Mouse (Mus musculus) cerebral cortex, adult 2 months (tissue): ENCODE data around the gene Sema3e.

Experiments used
- WGBS: fragments of 180-500 bp; shearing (Covaris S2); methylation state at CpG from one replicate; pipeline ENCODE4 v1.1.7; 2018; 5-methylcytosine and 5-hydroxymethylcytosine counted together

The Sema3e gene

GRCm38 (mm10) chr5:14073152-14073551 lies 48.1 kb downstream of the Sema3e start:
- WGBS, result 87% methylated on average over 3 of the region's 3 CpGs

DNA sequence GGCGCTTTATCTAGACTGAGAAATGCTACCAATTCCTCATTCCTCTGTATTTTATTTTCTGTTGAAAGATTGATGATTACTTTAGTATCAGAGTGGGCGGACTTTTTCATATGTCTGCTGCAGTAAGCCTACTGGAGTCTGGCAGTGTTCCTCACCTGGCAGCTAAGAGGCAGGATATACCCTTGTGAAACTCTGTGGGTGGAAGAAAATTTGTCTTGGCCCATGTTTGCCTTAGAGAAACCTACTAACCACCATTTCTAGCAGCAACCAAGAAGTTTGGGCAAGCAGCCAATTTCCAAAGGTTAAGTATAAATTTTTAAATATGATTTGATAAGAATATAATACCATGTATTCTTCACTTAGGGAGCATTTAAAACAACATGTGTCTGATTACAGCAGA lies 63.0 kb downstream of the Sema3e start:
- 73% methylated on average over 2 of the region's 2 CpGs for WGBS

GRCm38 (mm10) chr5:14089875-14090608 lies 65.0 kb downstream of the Sema3e start:
- 89% methylated on average over 9 of the region's 9 CpGs for WGBS

DNA sequence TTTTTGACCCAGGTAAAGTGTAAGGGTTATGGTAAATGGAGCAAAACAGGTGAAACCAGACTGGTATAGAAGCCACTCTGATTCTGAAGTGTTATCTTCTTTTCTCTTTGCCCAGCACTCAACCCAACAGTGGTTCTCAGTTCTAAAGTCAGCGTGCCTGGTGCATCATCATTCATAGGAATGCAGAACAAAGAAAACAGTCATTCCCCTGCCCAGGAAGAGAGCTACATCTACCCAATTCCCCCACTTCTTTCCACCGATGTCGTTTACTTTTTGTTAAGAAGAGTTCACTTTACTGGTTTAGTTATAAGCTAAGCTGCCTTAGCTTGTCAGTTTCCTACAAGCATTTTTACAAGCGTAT lies 65.5 kb downstream of the Sema3e start:
- 84% methylated on average over 4 of the region's 4 CpGs for WGBS

DNA sequence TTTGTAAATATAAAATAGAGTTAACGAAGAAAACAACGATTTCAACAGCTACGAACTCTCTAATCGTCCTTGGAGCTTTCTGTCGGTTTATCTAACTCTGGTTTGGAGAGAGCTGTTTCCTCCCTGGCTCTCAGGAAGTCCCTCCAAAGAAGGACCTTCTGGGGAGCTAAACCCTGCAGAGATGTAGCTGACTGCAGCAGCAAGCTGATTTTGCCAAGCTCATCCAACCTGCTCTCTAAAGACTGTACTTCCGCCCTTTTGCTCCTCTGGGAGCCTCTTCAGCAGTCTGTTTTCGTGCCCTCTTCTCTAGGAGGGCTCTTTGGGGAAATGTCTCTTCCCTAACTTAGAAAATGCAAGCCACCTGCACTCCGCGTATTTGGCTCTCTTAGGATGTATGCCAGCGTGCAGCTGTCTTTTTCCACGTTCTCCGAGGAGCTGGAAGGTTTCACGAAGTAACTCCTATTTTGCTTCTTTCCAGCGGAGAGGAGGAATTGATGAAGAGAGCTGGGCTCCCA lies 67.2 kb downstream of the Sema3e start:
- 24% methylated on average over 14 of the region's 14 CpGs for WGBS

DNA sequence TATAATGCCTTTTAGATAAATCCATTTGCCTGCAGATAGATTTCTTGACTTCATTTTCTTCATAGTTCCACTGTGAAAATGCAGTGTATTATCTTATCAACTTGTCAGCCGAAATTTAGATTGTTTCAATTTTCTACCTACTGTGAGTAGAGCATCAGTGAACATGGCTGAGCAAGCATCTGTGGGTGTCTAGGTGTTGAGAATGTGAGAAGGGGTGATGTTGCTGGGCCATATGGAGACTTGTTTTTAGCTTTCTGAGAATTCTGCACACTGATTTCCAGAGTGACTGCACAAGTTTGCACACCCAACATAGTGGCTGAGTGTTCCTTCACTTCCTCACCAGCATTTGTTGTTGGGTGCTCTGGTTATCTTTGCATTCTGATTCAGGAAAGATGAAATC lies 71.1 kb downstream of the Sema3e start:
- 59% methylated on average over 1 of the region's 1 CpGs for WGBS

DNA sequence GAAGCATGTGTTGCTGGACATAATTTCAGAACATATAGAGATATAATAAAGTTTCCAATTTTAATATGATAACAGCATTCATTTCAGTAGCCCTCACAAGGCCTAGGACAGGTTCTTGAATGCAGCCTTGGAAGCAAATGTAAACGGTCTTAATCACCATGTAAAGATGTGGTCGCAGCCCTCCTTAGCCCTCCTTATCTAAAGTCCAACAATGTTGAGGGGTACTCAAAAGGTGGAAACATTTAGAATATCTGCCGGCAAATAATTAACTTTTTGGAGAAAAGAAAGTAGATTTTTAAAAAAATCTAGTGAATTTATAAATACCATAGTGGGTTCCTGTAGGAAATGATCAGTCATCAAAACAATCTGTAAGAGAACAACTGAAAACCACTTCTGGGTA lies 73.6 kb downstream of the Sema3e start:
- 98% methylated on average over 3 of the region's 3 CpGs for WGBS

GRCm38 (mm10) chr5:14107365-14107764 lies 82.3 kb downstream of the Sema3e start:
- WGBS, result 85% methylated on average over 4 of the region's 4 CpGs

GRCm38 (mm10) chr5:14109001-14109400 lies 83.9 kb downstream of the Sema3e start:
- 78% methylated on average over 4 of the region's 4 CpGs for WGBS

DNA sequence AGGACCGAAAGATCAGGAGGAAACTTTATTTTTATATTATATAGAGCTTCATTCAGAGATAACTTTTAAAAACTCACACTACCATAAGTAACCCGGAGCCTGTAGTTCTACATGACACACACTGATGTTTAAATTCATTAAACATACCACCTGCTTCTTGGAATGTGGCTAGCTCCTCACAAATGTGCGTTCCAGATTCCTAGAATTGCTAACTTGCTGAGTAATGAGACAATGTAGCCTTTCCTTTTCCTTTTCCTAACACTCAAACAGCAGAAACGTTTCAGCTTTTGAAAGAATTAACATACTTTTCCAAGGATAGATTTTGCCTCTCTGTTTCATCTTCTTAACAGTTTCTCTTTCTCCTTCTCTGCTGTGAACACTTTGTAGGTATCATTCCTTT lies 86.3 kb downstream of the Sema3e start:
- WGBS, result 44% methylated on average over 4 of the region's 4 CpGs

DNA sequence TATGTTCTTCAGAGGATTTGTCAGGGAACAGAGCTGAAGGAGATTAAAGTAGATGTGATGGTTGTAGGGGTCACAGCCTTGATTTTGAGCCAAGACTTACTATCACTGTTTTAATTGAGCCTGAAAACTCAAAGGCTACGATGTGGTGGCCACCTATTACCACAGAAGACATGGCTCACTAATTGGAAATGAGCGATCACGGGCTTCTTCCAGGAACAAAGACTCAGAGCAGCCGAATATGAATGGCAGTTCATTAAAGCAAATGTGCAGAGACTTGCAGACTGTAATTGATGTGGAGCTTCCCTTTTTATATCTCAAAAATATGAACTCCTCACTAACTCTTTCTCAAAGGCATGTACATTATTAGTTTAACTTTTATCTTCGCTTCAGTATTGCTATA lies 96.8 kb downstream of the Sema3e start:
- 48% methylated on average over 5 of the region's 5 CpGs for WGBS

DNA sequence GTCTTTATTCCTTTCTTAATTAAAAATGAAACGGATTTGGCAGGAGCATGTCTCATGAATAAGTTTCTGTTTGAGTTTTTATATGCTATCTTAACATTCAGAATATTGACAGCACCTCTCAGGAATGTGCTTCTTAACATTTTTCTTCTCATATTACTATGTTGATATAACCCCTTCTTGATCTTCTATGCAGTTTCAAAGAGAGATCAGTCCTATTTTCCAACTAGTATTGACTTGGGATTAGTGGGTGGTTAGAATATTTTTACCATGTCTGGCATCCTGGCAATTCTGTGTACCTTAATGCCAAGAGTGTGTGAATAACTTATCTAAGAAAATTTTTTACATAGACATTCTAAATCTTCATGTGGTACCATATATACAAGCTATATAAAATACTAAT lies 101.5 kb downstream of the Sema3e start:
- 50% methylated on average over 1 of the region's 1 CpGs for WGBS

DNA sequence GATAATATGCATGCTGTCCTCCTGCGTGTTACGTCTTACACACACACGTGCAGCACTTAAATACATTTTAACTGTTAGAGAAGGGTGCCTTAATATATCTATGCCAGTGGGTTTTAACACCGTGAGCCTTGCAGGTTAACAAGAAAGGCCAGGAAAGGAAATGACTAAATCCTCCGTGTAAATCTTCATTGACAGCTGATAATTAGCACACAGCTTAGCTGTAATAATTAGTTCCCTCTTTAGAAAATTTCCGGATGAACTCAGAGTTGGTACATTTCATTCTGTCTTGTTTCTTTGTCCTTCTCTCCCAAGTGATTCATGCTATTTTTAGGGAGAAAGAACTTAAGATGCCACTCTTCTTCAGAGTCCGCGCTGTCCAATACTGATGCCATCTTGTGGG lies 110.9 kb downstream of the Sema3e start:
- WGBS, result 49% methylated on average over 8 of the region's 8 CpGs

DNA sequence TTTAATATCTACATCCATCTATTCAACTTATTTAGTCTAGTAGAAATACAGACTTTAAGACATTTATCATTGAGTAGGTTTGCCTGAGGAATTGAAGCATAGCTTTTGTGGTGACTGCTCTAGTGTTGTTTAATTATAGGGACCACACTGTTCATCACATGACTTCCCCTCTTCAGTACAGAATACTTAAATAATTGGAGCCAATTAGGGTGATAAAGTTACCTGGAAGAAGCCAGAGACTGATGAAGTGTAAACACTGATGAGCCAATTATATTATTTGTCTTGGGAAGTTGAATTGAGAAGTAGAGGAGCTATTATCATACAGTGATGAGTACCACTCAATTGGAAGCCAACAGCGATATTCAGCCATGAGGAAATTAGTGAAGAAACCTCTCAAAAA lies 113.6 kb downstream of the Sema3e start:
- whole genome bisulfite sequencing, result 84% methylated on average over 1 of the region's 1 CpGs

DNA sequence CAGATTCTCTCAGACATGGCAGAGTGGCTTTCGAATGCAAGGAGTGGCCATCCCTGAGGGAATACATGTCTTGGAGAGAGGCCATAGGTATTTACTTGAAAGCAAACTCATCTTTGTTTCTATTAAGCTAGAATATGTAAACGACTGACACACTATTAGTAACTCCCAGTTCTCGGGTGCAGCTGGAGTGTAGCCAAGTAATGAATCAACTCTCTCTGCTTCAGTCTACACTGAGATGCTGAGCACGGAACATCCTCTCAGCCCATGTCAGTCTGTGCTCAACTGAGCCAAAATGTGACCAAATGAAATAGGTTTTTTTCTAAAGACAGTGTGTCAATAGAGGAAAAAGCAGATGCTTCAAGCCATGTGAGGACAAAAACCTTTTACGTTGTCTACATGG lies 137.5 kb downstream of the Sema3e start:
- WGBS, result 49% methylated on average over 5 of the region's 5 CpGs

GRCm38 (mm10) chr5:14163280-14163679 lies 138.2 kb downstream of the Sema3e start:
- WGBS, result 80% methylated on average over 3 of the region's 3 CpGs

DNA sequence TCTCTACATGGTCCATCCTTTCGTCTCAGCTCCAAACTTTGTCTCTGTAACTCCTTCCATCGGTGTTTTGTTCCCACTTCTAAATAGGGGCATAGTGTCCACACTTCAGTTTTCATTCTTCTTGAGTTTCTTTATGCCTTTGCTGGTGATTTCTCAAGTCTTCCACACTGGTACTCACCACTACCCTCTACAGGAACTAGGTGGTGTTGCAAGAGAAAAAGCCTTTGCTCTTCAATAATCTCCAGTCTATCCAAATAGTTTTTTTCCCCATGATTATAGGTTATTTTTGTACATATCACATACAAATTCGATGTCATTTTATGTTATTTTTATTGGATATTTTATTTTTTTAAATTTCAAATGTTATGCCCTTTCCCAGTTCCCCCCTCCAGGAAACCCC lies 142.7 kb downstream of the Sema3e start:
- WGBS, result 71% methylated on average over 3 of the region's 3 CpGs

DNA sequence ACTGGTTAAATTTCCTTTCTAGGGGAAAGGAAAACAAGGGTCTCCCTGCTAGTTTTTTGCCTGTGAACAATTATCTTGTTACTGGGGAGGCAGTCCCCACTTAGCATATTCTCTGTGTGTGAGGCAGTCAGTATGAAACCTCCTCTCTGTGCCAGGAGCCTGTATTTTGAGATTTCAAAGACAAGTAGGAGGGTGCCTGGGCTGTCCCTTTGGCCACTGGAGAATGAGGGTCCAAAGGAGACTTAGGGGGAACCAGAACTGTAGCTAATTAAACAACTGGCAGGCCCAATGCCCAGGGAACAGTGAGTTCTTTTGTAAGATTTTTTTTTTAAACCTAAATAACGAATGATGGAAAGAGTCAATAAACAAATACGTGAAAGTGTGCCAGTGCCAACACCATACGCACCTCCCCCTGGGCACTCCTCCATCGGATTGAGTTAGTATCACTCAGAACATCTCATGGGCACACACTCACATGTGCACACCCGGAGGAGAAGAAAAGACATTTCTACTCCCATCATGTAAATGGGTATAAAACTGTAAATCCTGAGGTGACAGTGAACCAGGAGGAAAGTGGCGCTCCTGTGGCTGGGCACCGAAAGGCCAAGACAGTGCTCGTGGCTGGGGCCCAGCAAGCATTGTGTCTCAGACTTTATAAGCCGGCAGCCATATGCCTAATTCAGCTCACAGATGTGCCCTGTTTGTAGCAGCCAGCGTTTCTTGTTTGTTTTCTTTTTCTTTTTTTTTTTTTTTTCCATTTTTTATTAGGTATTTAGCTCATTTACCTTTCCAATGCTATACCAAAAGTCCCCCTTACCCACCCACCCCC lies 148.5 kb downstream of the Sema3e start:
- WGBS, result 47% methylated on average over 10 of the region's 10 CpGs

DNA sequence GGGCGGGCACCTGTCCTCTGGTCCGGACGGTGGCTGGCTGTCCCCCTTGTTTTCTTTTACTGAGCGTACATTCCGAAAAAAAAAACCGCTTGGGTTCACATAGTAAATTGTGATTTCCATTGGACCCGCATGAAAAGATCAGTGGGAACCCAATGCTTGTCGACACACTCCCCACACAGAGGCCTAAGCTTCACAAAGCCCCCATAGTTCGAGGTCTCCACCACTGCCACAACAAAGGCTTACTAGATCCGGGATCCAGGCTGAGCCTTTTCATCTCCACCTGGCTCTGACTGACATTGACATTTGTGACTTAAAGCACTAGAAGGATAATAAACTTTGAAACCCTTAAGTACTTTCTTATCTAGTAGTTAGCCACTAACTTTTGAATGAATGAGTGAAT lies 155.5 kb downstream of the Sema3e start:
- WGBS, result 82% methylated on average over 10 of the region's 10 CpGs

GRCm38 (mm10) chr5:14182156-14182555 lies 157.1 kb downstream of the Sema3e start:
- WGBS, result 78% methylated on average over 11 of the region's 11 CpGs

DNA sequence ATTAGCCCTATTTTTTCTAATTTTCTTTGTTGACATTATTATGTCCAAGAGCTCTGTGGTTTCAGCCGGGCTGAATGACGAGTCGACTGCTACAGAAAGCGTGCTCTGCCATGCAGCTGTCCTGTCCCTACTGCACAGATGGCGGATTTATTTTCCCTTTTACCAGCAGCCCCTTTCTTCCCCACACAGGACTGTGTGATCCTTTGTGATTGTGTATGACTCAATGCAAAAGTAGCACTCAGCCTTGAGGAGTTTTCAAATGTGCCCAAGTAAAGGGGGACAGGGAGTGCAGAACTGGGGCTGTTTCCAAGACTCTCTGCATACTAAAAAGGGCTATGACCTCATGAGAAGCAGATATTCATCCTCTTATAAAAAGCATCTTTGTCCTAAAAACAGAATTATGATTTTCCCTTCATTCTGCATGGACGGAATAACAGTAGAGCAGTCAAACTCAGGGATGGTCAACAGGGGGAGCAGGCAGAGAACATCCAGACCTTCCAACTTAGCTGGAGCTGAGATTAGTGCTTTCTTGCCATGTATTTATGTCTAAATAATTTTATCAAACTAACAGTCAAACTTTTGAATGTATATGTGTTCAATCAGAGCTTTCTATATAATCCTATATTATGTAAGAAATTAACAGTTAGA lies 170.2 kb downstream of the Sema3e start:
- WGBS, result 40% methylated on average over 6 of the region's 6 CpGs

- WGBS, result 81% methylated on average over 3 of the region's 3 CpGs
Observed at GRCm38 (mm10) chr5:14198344-14199040, 173.4 kb downstream of the Sema3e start.
